Mouse (Mus musculus): Measurements from ENCODE around the gene Camkmt.

- TF ChIP-seq CTCF (IDR thresholded peaks at IDR 0.05; ENCODE audit: borderline replicate concordance, extremely low read depth, insufficient read depth, insufficient read length) (no peak), POLR2A (IDR thresholded peaks at IDR 0.05; ENCODE audit: borderline replicate concordance, extremely low read depth, insufficient read depth, insufficient read length, poor library complexity, severe bottlenecking) (no peak)
These were observed 342.6 kb downstream of the Camkmt start for GRCm38 (mm10) chr17:85432923-85433322.

All from brain, embryonic 14.5 days (tissue).